Mouse (Mus musculus) liver, adult 2 months (tissue): ENCODE results near the gene Gigyf1.

ENCODE experiments used
- CTCF ChIP-seq: fragments of 200-500 bp; IDR thresholded peaks from 2 replicates; pipeline ENCODE4 v1.5.1; 2011; ENCODE audit warnings: low read depth, low read length, control low read depth
- POLR2A ChIP-seq: fragments of 200-500 bp; IDR thresholded peaks from 2 replicates; pipeline ENCODE4 v1.6.1; 2011; ENCODE audit warnings: low read length, control low read depth; ENCODE audit not compliant: insufficient read depth; ENCODE audit errors: extremely low read depth

GRCm38 (mm10) chr5:137522711-137523110, 4.4 kb downstream of the Gigyf1 start:
- no peak for TF ChIP-seq POLR2A
- no peak for TF ChIP-seq CTCF
